Mouse (Mus musculus) embryonic facial prominence, embryonic 11.5 days (tissue): ENCODE data around the gene Ifi209. TPM values are rescaled to one million over a fixed set of nuclear protein-coding genes. Genes with fewer than 3 reads are reported as not detected.
"Not testable (repeated sequence)": the region's sequence is repeated elsewhere in the genome, so short reads cannot be mapped to it uniquely, and the experiment has no call there.

ENCODE experiments used
- ATAC-seq: fragments of 200-750 bp; cut with Nextera tagmentation; replicated peaks from 2 replicates; pipeline ENCODE4 v1.8.0; 2017; ENCODE audit warnings: low read depth; ENCODE audit not compliant: insufficient number of reproducible peaks, low FRiP score, low TSS enrichment
- DNase-seq: peaks from one replicate; pipeline ENCODE4 v3.0.0-alpha.2; 2015; ENCODE audit warnings: low spot score
- H3K27ac ChIP-seq: fragments of 300-500 bp; sonication (generic); replicated peaks from 2 replicates; pipeline ENCODE4 v1.5.1; 2014; ENCODE audit warnings: mild to moderate bottlenecking, low read depth, low read length, control low read depth
- H3K27me3 ChIP-seq: fragments of 300-500 bp; sonication (generic); 2 replicates; pipeline ENCODE4 v1.6.1; 2014; ENCODE audit warnings: mild to moderate bottlenecking, low read length, moderate library complexity, mixed read lengths; ENCODE audit not compliant: control insufficient read depth, insufficient read depth
- H3K36me3 ChIP-seq: fragments of 300-500 bp; sonication (generic); replicated peaks from 2 replicates; pipeline ENCODE4 v1.6.1; 2014; ENCODE audit warnings: low read depth, mild to moderate bottlenecking, low read length, moderate library complexity, mixed read lengths; ENCODE audit not compliant: control insufficient read depth, insufficient read depth
- H3K4me1 ChIP-seq: fragments of 300-500 bp; sonication (generic); 2 replicates; pipeline ENCODE4 v1.6.1; 2014; ENCODE audit warnings: low read length, mixed read lengths; ENCODE audit not compliant: control insufficient read depth, insufficient read depth
- H3K4me2 ChIP-seq: fragments of 300-500 bp; sonication (generic); 2 replicates; pipeline ENCODE4 v1.6.1; 2014; ENCODE audit warnings: low read depth, mild to moderate bottlenecking, control low read depth, low read length, moderate library complexity
- H3K4me3 ChIP-seq: fragments of 300-500 bp; sonication (generic); 2 replicates; pipeline ENCODE4 v1.5.1; 2014; ENCODE audit warnings: low read depth, low read length, control low read depth
- H3K9ac ChIP-seq: fragments of 300-500 bp; sonication (generic); replicated peaks from 2 replicates; pipeline ENCODE4 v1.6.1; 2014; ENCODE audit warnings: mild to moderate bottlenecking, control low read depth, low read length
- H3K9me3 ChIP-seq: fragments of 300-500 bp; sonication (generic); replicated peaks from 2 replicates; pipeline ENCODE4 v1.6.1; 2016; ENCODE audit warnings: mild to moderate bottlenecking, low read length, inconsistent platforms, mixed read lengths; ENCODE audit not compliant: control insufficient read depth
- WGBS: fragments of 180-500 bp; shearing (Covaris S2); extraction: QIAGEN DNeasy Blood & Tissue Kit; methylation state at CpG from one replicate; pipeline ENCODE4 v1.1.7; 2014; 5-methylcytosine and 5-hydroxymethylcytosine counted together
- microRNA-seq: library from miRNA; unstranded; fragments of <30 nt; microRNA quantifications from one replicate; pipeline ENCODE4, GENCODE M21; 2016; ENCODE audit warnings: borderline number of aligned reads
- polyA plus RNA-seq: library from polyadenylated mRNA; unstranded; fragments of >200 nt; fragmentation: Nextera tagmentation; extraction: Ambion mirVana; gene quantifications from 2 replicates; pipeline ENCODE4 v1.2.1, GENCODE M21; 2014

The Ifi209 gene
- polyA plus RNA-seq, 1 experiment from 2014 or later = not detected

- Histone ChIP-seq H3K4me1 (no peaks in the 10 kb centered on the region), H3K27me3 (no peaks in the 10 kb centered on the region), H3K4me2 (no peak overlapping the region), H3K36me3 (no peaks in the 10 kb centered on the region), H3K9ac (no peak overlapping the region), H3K4me3 (no peak overlapping the region), H3K27ac (no peak overlapping the region), H3K9me3 (no peaks in the 10 kb centered on the region)
- DNase-seq (no peak), ATAC-seq (no peak)
- 69% methylated on average over 2 of the region's 2 CpGs for WGBS
These were observed 14.7 kb downstream of the Ifi209 start for GRCm38 (mm10) chr1:173645393-173645792.

- no peak overlapping the region for H3K9ac ChIP-seq
- no peak overlapping the region for H3K27ac ChIP-seq
- H3K36me3 ChIP-seq = no peaks in the 10 kb centered on the region
- no peaks in the 10 kb centered on the region for H3K9me3 ChIP-seq
- 84% methylated on average over 4 of the region's 4 CpGs for WGBS
- no peak overlapping the region for H3K4me3 ChIP-seq
- ATAC-seq (no peak), DNase-seq (no peak)
- H3K4me2 ChIP-seq = no peak overlapping the region
- H3K27me3 ChIP-seq = no peaks in the 10 kb centered on the region
- H3K4me1 ChIP-seq = no peaks in the 10 kb centered on the region
These were observed 27.3 kb downstream of the Ifi209 start for GRCm38 (mm10) chr1:173657973-173658372.

GRCm38 (mm10) chr1:173673458-173674097, 42.9 kb downstream of the Ifi209 start, which contains the start of gene Ifi208:
Gene Ifi208, plus strand, starts transcription at chr1:173673675.
- not testable (repeated sequence) for H3K4me2 ChIP-seq, H3K36me3 ChIP-seq, H3K9me3 ChIP-seq, H3K4me1 ChIP-seq, H3K27me3 ChIP-seq, H3K27ac ChIP-seq, H3K9ac ChIP-seq, H3K4me3 ChIP-seq, ATAC-seq, DNase-seq
- WGBS = 48% methylated on average over 3 of the region's 3 CpGs

- not testable (repeated sequence) for H3K4me3 ChIP-seq, H3K27ac ChIP-seq, H3K9ac ChIP-seq, DNase-seq, ATAC-seq, H3K36me3 ChIP-seq, H3K4me2 ChIP-seq, H3K27me3 ChIP-seq, H3K4me1 ChIP-seq, H3K9me3 ChIP-seq
- WGBS = 76% methylated on average over 1 of the region's 1 CpGs
These were observed 47.9 kb downstream of the Ifi209 start for GRCm38 (mm10) chr1:173678605-173679004.

GRCm38 (mm10) chr1:173694270-173694669, 63.6 kb downstream of the Ifi209 start:
- no peak for ATAC-seq

More at GRCm38 (mm10) chr1:173694270-173694669, 63.6 kb downstream of the Ifi209 start:
- Histone ChIP-seq H3K9me3 (no peaks in the 10 kb centered on the region), H3K27ac (no peak overlapping the region), H3K4me3 (no peak overlapping the region), H3K27me3 (no peaks in the 10 kb centered on the region), H3K4me1 (no peaks in the 10 kb centered on the region), H3K36me3 (no peaks in the 10 kb centered on the region), H3K4me2 (no peak overlapping the region), H3K9ac (no peak overlapping the region)
- WGBS = 84% methylated on average over 1 of the region's 1 CpGs
- no peak for DNase-seq

Small RNA genes within 50 kb of the gene (microRNA-seq; reads per million reads assigned to microRNA genes)
- gene Gm44339 = not detected

Other genes starting within 250 kb of the Ifi209 start
- not detected in 2 replicates for gene Ifi206, start 139.9 kb upstream of the Ifi209 start, polyA plus RNA-seq
- gene Ifi214, start 95.0 kb upstream of the Ifi209 start, polyA plus RNA-seq = not detected in 2 replicates
- not detected in 2 replicates for gene Ifi213, start 31.6 kb upstream of the Ifi209 start, polyA plus RNA-seq
- 0.07 and 0.11 TPM in 2 replicates for gene Ifi208, start 42.8 kb downstream of the Ifi209 start, polyA plus RNA-seq
- 0.74 and 0.95 TPM in 2 replicates for gene Ifi207, start 110.8 kb downstream of the Ifi209 start, polyA plus RNA-seq
- 1.00 and 1.0 TPM in 2 replicates for gene Ifi204, start 136.0 kb downstream of the Ifi209 start, polyA plus RNA-seq